Mouse (Mus musculus): ENCODE data around the gene Myo18a.

DNA sequence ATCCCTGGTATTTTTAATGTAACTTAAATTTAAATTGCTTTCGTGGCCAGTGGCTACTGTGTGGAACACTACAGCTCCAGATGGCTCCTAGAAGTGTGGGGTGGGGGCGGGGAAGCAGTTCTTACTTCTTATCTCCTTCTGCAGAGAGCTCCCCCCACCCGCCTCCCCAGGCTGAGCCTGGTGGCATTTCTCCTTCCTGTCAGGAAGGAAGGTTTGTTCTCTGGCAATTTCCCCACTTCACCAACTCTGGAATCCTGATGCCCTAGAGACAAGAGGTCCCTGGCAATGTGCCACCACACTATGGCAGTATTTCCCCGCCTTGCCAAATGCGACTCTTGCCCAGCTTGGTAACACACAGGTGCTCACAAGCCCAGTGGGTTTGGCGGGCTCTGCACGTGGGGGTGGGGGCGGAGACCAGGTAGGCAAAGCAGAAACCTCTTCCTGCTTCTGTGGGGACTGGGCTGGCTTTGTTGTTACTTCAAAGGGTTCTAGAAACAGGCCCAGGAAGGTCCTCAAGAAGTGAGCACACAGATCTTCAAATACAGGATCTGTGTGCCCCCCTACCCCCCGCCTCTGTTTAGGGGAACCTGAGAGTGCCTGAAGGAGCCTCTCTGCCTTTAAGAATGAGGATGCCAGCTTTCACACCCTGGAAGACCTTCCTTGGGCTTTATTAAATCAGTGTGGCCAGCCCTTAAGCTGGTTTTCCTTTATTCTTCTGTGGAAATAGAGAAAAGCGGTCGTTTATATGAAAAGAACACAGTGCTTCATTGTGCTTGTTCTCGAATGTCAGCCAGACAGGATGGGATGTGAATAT is 28.9 kb downstream of the Myo18a start:
- TF ChIP-seq CTCF (IDR thresholded peaks at IDR 0.05; ENCODE audit: low read depth) (no peak), EP300 (IDR thresholded peaks at IDR 0.05; ENCODE audit: low read depth) (no peak)

Data from heart, postnatal 0 days (tissue).